Mouse (Mus musculus) neural tube, embryonic 11.5 days (tissue): Measurements from ENCODE around the gene Morn5. TPM values are rescaled to one million over a fixed set of nuclear protein-coding genes. Genes with fewer than 3 reads are reported as not detected.

Experiments used
- ATAC-seq: fragments of 200-750 bp; cut with Nextera tagmentation; 2 replicates; pipeline ENCODE4 v1.8.0; 2017; ENCODE audit warnings: moderate number of reproducible peaks, mild to moderate bottlenecking, moderate TSS enrichment, moderate library complexity; ENCODE audit not compliant: insufficient read depth, low FRiP score, low TSS enrichment
- DNase-seq: peaks from one replicate; pipeline ENCODE4 v3.0.0-alpha.2; 2015; ENCODE audit warnings: low spot score
- H3K27ac ChIP-seq: fragments of 300-500 bp; sonication (generic); 2 replicates; pipeline ENCODE4 v1.5.1; 2014; ENCODE audit warnings: low read depth, mild to moderate bottlenecking, low read length
- H3K27me3 ChIP-seq: fragments of 300-500 bp; sonication (generic); 2 replicates; pipeline ENCODE4 v1.6.1; 2014; ENCODE audit warnings: mild to moderate bottlenecking, low read length, mixed read lengths; ENCODE audit not compliant: control insufficient read depth, insufficient read depth
- H3K36me3 ChIP-seq: fragments of 300-500 bp; sonication (generic); 2 replicates; pipeline ENCODE4 v1.6.1; 2014; ENCODE audit warnings: mild to moderate bottlenecking, low read length, moderate library complexity, mixed read lengths; ENCODE audit not compliant: control insufficient read depth, insufficient read depth
- H3K4me1 ChIP-seq: fragments of 300-500 bp; sonication (generic); 2 replicates; pipeline ENCODE4 v1.6.1; 2014; ENCODE audit warnings: low read length, mixed read lengths; ENCODE audit not compliant: control insufficient read depth, insufficient read depth
- H3K4me2 ChIP-seq: fragments of 300-500 bp; sonication (generic); 2 replicates; pipeline ENCODE4 v1.6.1; 2014; ENCODE audit warnings: low read depth, mild to moderate bottlenecking, moderate library complexity
- H3K4me3 ChIP-seq: fragments of 300-500 bp; sonication (generic); 2 replicates; pipeline ENCODE4 v1.5.1; 2014; ENCODE audit warnings: low read depth, low read length
- H3K9ac ChIP-seq: fragments of 300-500 bp; sonication (generic); 2 replicates; pipeline ENCODE4 v1.6.1; 2014; ENCODE audit warnings: mild to moderate bottlenecking, low read length
- H3K9me3 ChIP-seq: fragments of 300-500 bp; sonication (generic); 2 replicates; pipeline ENCODE4 v1.6.1; 2016; ENCODE audit warnings: low read length; ENCODE audit not compliant: control insufficient read depth
- WGBS: fragments of 180-500 bp; shearing (Covaris S2); extraction: QIAGEN DNeasy Blood & Tissue Kit; methylation state at CpG from one replicate; pipeline ENCODE4 v1.1.7; 2014; 5-methylcytosine and 5-hydroxymethylcytosine counted together
- polyA plus RNA-seq: library from polyadenylated mRNA; unstranded; fragments of >200 nt; fragmentation: Nextera tagmentation; extraction: Ambion mirVana; gene quantifications from 2 replicates; pipeline ENCODE4 v1.2.1, GENCODE M21; 2014

Morn5 gene
- polyA plus RNA-seq, 1 experiment from 2014 or later: not detected

- H3K36me3 ChIP-seq: no peaks in the 10 kb centered on the region
- H3K4me3 ChIP-seq: 0 out of 2 replicates have a peak overlapping the region, but pooled peaks have one; percentile 8
- 10% methylated on average over 30 of the region's 32 CpGs for WGBS
- peak overlapping the region; percentile 18; the same call in 1 of the 2 replicates for H3K9ac ChIP-seq
- DNase-seq: peak; percentile 85
- peaks cover 4% of the 10 kb centered on the region; the same call in 1 of the 2 replicates for H3K27me3 ChIP-seq
- H3K4me1 ChIP-seq: 0 out of 2 replicates have a peak, but pooled peaks cover 4% of the 10 kb centered on the region
- H3K9me3 ChIP-seq: no peaks in the 10 kb centered on the region
- peak overlapping the region; percentile 48 for H3K4me2 ChIP-seq
- no peak overlapping the region for H3K27ac ChIP-seq
- ATAC-seq: no peak; the same call in 1 of the 2 replicates
Observed at GRCm38 (mm10) chr2:36021385-36022159, 27.7 kb upstream of the Morn5 start.

- H3K9me3 ChIP-seq: no peaks in the 10 kb centered on the region
- 0 out of 2 replicates have a peak, but pooled peaks cover 4% of the 10 kb centered on the region for H3K4me1 ChIP-seq
- no peak overlapping the region for H3K27ac ChIP-seq
- WGBS: 67% methylated on average over 3 of the region's 3 CpGs
- H3K36me3 ChIP-seq: no peaks in the 10 kb centered on the region
- H3K4me3 ChIP-seq: no peak overlapping the region
- no peak for ATAC-seq
- peaks cover 4% of the 10 kb centered on the region; the same call in 1 of the 2 replicates for H3K27me3 ChIP-seq
- no peak for DNase-seq
- no peak overlapping the region for H3K4me2 ChIP-seq
- no peak overlapping the region for H3K9ac ChIP-seq
Observed at GRCm38 (mm10) chr2:36023291-36023690, 26.0 kb upstream of the Morn5 start.

- Histone ChIP-seq H3K36me3 (peaks cover 5% of the 10 kb centered on the region; the same call in 1 of the 2 replicates), H3K27me3 (no peaks in the 10 kb centered on the region), H3K27ac (no peak overlapping the region), H3K4me3 (no peak overlapping the region), H3K4me1 (no peaks in the 10 kb centered on the region), H3K4me2 (no peak overlapping the region), H3K9ac (no peak overlapping the region), H3K9me3 (no peaks in the 10 kb centered on the region)
- no peak for DNase-seq
- no peak for ATAC-seq
- 80% methylated on average over 7 of the region's 7 CpGs for WGBS
Observed at GRCm38 (mm10) chr2:36032884-36033283, 16.4 kb upstream of the Morn5 start.

GRCm38 (mm10) chr2:36033966-36034365, 15.3 kb upstream of the Morn5 start:
- no peak overlapping the region for H3K9ac ChIP-seq
- ATAC-seq (no peak), DNase-seq (no peak)
- H3K4me3 ChIP-seq: no peak overlapping the region
- H3K4me1 ChIP-seq: no peaks in the 10 kb centered on the region
- H3K9me3 ChIP-seq: no peaks in the 10 kb centered on the region
- WGBS: 78% methylated on average over 7 of the region's 7 CpGs
- H3K27me3 ChIP-seq: no peaks in the 10 kb centered on the region
- H3K4me2 ChIP-seq: no peak overlapping the region
- H3K27ac ChIP-seq: no peak overlapping the region
- H3K36me3 ChIP-seq: peaks cover 5% of the 10 kb centered on the region; the same call in 1 of the 2 replicates

- Histone ChIP-seq H3K27me3 (no peaks in the 10 kb centered on the region), H3K4me3 (no peak overlapping the region), H3K9ac (no peak overlapping the region), H3K9me3 (no peaks in the 10 kb centered on the region), H3K4me1 (no peaks in the 10 kb centered on the region), H3K36me3 (peaks cover 7% of the 10 kb centered on the region; the same call in 1 of the 2 replicates), H3K27ac (no peak overlapping the region), H3K4me2 (no peak overlapping the region)
- 83% methylated on average over 7 of the region's 7 CpGs for WGBS
- DNase-seq (no peak), ATAC-seq (no peak)
Observed at GRCm38 (mm10) chr2:36034898-36035297, 14.4 kb upstream of the Morn5 start.

GRCm38 (mm10) chr2:36035413-36036081, 13.7 kb upstream of the Morn5 start:
- H3K36me3 ChIP-seq: peaks cover 7% of the 10 kb centered on the region; the same call in 1 of the 2 replicates
- WGBS: 73% methylated on average over 11 of the region's 11 CpGs
- no peaks in the 10 kb centered on the region for H3K4me1 ChIP-seq
- no peak overlapping the region for H3K4me3 ChIP-seq
- ATAC-seq (no peak), DNase-seq (no peak)
- no peak overlapping the region for H3K4me2 ChIP-seq
- H3K27ac ChIP-seq: no peak overlapping the region
- H3K9ac ChIP-seq: no peak overlapping the region
- H3K27me3 ChIP-seq: no peaks in the 10 kb centered on the region
- H3K9me3 ChIP-seq: no peaks in the 10 kb centered on the region

- WGBS: 81% methylated on average over 7 of the region's 7 CpGs
- Histone ChIP-seq H3K27ac (no peak overlapping the region), H3K9ac (no peak overlapping the region), H3K4me3 (no peak overlapping the region), H3K4me2 (no peak overlapping the region), H3K27me3 (no peaks in the 10 kb centered on the region), H3K9me3 (no peaks in the 10 kb centered on the region), H3K36me3 (peaks cover 7% of the 10 kb centered on the region; the same call in 1 of the 2 replicates), H3K4me1 (no peaks in the 10 kb centered on the region)
- DNase-seq: no peak
- no peak for ATAC-seq
Observed at GRCm38 (mm10) chr2:36039297-36039985, 9.8 kb upstream of the Morn5 start.

GRCm38 (mm10) chr2:36040872-36041271, 8.4 kb upstream of the Morn5 start:
- Histone ChIP-seq H3K27me3 (no peaks in the 10 kb centered on the region), H3K36me3 (peaks cover 4% of the 10 kb centered on the region; the same call in 1 of the 2 replicates), H3K4me2 (no peak overlapping the region), H3K27ac (no peak overlapping the region), H3K4me3 (no peak overlapping the region), H3K9ac (no peak overlapping the region), H3K9me3 (no peaks in the 10 kb centered on the region), H3K4me1 (no peaks in the 10 kb centered on the region)
- DNase-seq (no peak), ATAC-seq (no peak)
- WGBS: 79% methylated on average over 1 of the region's 1 CpGs
